Mouse (Mus musculus) spleen, postnatal 36 days (tissue): ENCODE measurements at regions not wholly inside any gene's neighbourhood (a gene's known extent, or its start where the extent isn't known, plus 50 kb on each side); places are given as distances from the start of the nearest gene placed in this dataset.

Experiments used
- DNase-seq, 2 experiments: peaks; one replicate each; pipeline ENCODE4 v3.0.0; 2022; ENCODE audit warnings: low spot score in 2 of 2, mixed read lengths in 1 of 2

GRCm38 (mm10) chr13:44133436-44133835, 348.9 kb downstream of the Cd83 start:
- peak; percentile 12 to 20 for DNase-seq

- DNase-seq = no peak
These were observed 356.6 kb downstream of the Cd83 start for GRCm38 (mm10) chr13:44141181-44141580.

GRCm38 (mm10) chr13:44145441-44145840, 360.9 kb downstream of the Cd83 start:
- DNase-seq = no peak

- DNase-seq = no peak
These were observed 363.3 kb downstream of the Cd83 start for GRCm38 (mm10) chr13:44147841-44148240.

- DNase-seq = no peak
These were observed 364.9 kb downstream of the Cd83 start for GRCm38 (mm10) chr13:44149499-44149898.

- DNase-seq = no peak
These were observed 367.0 kb downstream of the Cd83 start for GRCm38 (mm10) chr13:44151526-44151925.

GRCm38 (mm10) chr13:44152806-44153613, 368.4 kb downstream of the Cd83 start:
- DNase-seq = peak; percentile 5 to 15

- DNase-seq = no peak
These were observed 369.2 kb downstream of the Cd83 start for GRCm38 (mm10) chr13:44153784-44154183.

- DNase-seq = no peak
These were observed 371.4 kb downstream of the Cd83 start for GRCm38 (mm10) chr13:44155956-44156355.

GRCm38 (mm10) chr13:44156546-44156945, 372.0 kb downstream of the Cd83 start:
- DNase-seq = no peak

GRCm38 (mm10) chr13:44157236-44157635, 372.7 kb downstream of the Cd83 start:
- DNase-seq = no peak

- DNase-seq = no peak
These were observed 373.8 kb downstream of the Cd83 start for GRCm38 (mm10) chr13:44158364-44158763.

GRCm38 (mm10) chr13:44159346-44159745, 374.8 kb downstream of the Cd83 start:
- no peak for DNase-seq

GRCm38 (mm10) chr13:44164746-44165145, 380.2 kb downstream of the Cd83 start:
- DNase-seq = no peak

- DNase-seq = no peak
These were observed 382.6 kb downstream of the Cd83 start for GRCm38 (mm10) chr13:44167186-44167585.

- DNase-seq = no peak
These were observed 383.6 kb downstream of the Cd83 start for GRCm38 (mm10) chr13:44168186-44168585.

GRCm38 (mm10) chr13:44171639-44172038, 387.1 kb downstream of the Cd83 start:
- no peak for DNase-seq

- no peak for DNase-seq
These were observed 388.1 kb downstream of the Cd83 start for GRCm38 (mm10) chr13:44172701-44173100.

- no peak for DNase-seq
These were observed 389.7 kb downstream of the Cd83 start for GRCm38 (mm10) chr13:44174236-44174635.

- DNase-seq = no peak
These were observed 390.9 kb downstream of the Cd83 start for GRCm38 (mm10) chr13:44175300-44176036.

GRCm38 (mm10) chr13:44176121-44176520, 391.5 kb downstream of the Cd83 start:
- no peak for DNase-seq

- no peak for DNase-seq
These were observed 393.4 kb downstream of the Cd83 start for GRCm38 (mm10) chr13:44178006-44178405.

- DNase-seq = no peak
These were observed 395.8 kb downstream of the Cd83 start for GRCm38 (mm10) chr13:44180384-44180783.
